Mouse (Mus musculus) right cerebral cortex, postnatal 4 days (tissue): ENCODE measurements around the gene Tshb.

ENCODE experiments used
- DNase-seq: peaks from one replicate; pipeline ENCODE4 v3.0.0-alpha.2; 2022

The Tshb gene

DNA sequence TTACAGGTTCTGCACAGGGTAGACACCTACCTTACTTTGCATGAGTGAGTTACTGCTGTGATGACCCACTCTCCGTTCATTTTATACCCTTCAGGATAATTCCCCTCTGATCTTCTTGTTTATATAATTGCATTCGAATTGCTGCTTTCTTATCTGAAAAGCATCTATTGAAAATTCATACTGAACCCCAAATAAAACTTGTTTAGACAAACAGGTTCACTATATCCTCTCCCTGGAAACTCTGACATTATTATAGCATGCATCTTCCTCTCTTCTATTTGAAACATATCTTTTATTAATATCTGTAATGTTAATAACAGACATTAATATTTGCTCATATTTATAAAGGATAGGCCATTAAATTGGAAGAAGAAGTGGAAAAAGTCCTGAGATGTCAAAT, at the start of gene Tshb:
TSS of gene Tshb (minus strand) at position 101 of the 400 bp plus-strand sequence.
- no peak for DNase-seq

DNA sequence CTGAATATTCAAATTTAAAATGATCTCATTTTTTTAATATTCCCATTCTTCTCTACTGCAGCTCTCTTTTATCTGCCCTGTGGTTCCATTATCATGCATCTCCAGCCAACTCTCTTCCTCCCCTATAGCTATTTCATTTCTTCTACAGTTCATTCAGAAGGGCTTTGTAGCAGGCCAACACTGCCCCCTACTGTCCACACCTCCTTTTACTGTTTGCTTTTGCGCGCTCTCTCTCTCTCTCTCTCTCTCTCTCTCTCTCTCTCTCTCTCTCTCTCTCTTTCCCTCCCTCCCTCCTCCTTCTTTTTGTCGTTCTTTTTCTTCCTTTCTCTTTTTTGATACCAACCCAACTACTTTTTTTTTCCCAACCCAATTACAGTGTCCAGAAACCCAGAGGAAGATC, 21.4 kb upstream of the Tshb start:
- peak; percentile 85 for DNase-seq

DNA sequence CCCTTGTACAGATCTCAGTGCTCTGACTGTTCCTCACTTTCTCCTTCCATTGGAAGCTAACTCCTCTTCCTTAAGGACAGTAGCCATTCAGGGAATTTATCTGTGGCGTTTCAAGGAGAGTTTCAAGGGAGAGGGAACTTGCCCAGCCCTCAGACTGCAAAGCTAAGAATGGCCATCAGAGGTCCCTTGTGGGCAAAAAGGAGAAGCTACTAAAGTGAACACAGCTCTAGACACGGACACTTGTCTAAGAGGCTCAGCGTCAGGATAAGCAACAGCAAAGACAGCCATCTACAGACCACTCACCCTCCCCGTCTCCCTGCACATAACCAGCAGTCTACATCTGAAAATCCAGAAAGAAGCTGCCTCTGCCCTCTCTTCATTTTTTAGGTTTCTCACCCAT, 4.9 kb upstream of the Tshb start:
- DNase-seq, result no peak

DNA sequence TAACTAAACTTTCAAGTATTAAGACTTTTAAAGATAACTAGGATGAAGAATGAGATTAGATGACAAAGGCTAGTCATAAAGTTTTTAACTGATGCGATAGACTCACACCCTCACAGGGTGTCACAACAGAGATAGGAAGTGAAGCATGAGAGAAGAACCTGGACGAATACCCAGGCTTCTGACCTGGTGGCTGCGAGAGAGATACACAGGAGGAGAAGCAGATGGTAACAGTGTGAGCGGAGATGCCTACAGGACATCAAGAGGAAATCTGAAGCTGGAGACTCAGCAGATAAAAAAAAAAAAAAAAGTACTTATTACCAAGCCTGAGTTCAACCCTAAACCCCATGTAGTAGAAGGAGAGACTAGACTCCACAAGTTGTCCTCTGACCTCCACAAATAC, 9.5 kb downstream of the Tshb start:
- no peak for DNase-seq

DNA sequence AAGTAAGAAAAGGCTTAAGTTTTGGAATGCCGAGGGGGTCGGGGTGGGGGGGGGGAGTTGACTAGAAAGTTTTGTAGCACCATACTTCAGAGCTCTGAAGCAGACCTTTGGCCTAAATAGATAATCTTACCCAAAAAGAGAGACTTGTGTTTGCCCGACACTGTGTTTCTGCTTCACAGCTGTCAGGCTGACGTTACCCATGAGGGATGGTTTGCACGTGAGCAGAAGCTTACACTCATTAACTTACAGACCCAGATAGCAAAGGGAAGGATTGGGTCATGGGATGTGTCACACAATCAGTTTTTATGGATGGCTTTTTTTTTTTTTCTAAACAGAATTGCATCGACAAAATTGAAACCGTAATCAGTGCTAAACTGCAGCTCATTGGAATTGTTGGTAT, 17.7 kb downstream of the Tshb start:
- no peak for DNase-seq

DNA sequence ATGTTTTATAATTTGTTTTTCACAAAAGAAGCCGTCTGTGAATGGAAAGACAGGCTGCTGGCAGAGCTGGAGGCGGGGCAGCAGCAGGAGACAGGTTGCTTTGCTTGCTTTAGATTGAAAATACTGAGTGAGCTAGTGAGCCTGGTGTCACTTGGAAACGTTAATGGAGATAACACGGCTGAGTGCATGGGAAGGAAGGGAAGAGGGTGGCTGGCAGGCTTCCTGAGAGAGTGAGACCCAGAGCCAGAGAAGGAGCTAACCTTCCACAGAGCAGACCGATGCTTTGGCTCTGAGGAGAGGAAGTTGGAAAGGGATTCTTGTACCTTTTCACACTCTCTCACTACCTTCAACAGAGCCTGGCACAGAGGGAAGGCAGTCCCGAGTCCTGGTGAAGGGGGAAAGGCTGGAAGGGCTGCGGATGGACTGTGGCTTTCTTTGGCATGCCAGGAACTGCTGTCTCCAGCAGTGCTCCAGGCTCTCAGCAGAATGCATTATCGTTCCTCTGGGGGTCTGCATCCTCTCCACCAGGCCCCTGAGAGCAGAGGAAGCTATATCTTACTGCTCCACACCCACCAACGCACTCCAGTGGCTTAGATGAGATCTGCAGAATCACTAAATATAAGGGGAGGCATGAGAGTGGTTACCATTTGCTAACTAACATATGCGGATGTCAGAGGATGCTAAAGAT, 18.7 kb downstream of the Tshb start:
- peak; percentile 11 for DNase-seq

DNA sequence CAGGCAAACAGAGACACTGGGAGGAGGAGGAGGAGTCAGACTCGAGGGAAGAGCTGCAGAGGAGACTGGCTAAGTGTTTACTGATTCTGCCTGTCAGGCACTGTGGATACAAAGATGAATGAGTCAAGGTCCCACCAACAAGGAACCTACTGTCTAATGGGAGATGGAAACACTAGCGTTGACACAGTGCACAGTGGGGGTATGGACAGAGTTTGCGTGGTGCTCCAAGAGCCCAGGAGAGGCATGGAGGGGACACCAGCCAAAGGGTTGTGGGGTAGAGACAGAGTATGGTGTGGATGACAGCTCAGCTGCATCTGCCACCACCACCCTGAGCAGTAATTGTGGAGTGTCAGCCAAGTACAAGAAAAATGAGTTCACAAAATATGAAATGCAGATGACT, 20.1 kb downstream of the Tshb start:
- DNase-seq, result no peak

DNA sequence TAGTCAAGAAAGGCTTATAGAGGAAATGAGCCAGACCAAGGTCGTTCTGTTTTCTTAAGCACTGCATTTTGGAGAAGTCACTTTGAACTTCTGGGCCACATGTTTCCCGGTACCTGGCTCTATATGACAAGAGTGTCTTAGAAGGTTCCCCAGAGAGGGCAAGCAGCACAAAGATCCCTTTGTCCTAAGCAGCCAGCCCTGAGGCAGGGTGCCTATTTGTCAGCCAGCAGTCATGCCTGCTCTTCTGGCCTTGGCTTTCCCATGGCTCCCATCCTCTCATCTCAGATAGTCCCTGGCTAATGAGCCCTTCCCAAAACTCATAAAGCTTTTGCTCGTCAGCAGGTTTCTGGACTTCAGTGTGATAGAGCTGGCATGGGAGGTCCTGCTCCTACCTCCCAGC, 22.3 kb downstream of the Tshb start:
- no peak for DNase-seq

DNA sequence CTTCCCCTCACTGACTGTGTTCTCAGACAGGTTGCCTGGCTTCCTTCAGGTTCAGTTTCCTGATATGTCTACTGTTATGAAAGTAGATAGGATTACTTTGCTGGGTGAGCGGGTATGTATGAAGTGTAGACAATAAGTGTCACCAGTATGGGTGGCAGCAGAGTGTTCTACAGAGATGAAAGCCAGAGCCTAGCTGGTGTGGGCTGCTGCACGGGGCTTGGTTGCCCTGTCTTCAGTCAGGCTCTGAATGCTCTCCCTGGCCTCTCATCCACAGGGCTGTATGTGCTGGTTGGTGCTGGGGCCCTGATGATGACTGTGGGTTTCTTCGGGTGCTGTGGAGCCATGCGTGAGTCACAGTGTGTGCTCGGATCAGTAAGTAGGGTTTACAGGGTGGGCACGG, 25.5 kb downstream of the Tshb start:
- no peak for DNase-seq

DNA sequence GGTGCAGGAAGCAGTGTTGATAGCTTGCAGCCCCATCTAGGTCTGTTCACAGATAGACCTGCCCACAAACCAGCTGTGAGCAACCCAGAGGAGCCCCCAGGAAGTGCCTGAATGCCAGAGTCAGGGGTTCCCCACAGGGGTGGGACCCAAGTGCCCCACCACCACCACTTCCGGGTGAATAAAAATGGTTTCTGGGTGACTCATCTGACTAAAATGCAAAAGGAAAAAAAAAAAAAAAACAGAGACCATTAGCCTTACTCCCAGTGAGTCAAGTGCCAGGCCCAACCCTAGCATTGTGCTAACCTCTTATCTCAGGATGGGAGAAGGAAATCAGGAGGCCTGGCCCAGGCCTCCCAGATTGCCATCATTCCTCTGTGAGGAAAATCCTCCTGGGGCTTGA, 26.7 kb downstream of the Tshb start:
- no peak for DNase-seq

DNA sequence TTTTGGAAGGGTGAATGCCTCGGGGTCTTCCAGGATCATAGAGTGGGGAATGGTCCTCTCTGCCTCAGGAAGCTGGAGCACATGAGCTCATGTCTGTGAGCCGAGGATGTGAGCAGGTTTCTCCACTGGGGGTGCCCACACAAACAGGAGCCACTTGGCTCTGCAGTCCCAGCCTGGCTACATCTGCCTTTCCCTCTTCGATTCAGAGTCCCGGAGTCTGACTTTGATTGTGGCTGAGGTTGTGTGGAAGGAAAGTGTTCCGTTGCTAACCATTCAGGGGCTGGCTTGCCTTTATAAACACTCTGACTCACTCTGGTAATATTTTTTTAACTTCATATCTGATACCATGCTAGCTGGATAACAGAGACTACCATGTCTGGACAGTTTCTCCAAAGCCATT, 30.1 kb downstream of the Tshb start:
- no peak for DNase-seq

DNA sequence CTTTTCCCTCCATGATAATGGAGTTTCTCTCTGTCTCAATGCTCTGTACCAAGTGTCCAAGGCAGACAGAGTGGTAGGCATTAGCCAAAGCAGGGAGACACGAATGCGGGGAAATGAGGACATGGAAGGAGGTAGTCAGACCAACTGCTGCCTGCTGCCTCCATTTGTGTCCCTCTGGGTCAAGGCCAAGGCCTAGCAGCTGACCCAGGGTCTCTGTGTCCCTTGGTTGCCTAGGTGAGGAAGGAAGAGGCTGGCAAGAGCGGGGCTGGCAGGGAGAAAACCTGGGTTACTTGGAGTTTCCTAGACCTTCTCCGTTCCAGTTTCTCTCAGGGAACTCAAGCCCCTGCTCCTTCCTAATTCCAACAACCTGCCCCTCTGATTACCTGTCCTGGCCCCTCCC, 30.5 kb downstream of the Tshb start:
- DNase-seq, result no peak

DNA sequence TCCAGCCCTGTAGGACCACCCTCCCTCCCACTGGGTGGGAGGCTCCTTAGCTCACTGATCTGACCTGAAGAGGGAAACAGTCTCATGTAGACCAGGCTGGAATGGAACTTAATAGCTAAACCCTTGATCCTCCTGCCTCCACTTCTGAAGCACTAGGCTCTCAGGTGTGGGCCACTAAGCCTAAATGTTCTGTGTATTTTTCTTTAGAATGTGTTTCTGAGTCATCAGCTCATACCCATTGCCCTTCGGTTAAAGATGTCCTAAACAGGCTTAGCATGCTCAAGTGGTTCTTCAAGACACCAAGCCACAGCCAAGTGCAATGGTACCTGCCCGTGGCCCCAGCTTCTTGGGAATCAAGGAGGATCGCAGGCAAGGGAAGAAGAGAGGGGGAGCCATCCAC, 31.0 kb downstream of the Tshb start:
- no peak for DNase-seq

DNA sequence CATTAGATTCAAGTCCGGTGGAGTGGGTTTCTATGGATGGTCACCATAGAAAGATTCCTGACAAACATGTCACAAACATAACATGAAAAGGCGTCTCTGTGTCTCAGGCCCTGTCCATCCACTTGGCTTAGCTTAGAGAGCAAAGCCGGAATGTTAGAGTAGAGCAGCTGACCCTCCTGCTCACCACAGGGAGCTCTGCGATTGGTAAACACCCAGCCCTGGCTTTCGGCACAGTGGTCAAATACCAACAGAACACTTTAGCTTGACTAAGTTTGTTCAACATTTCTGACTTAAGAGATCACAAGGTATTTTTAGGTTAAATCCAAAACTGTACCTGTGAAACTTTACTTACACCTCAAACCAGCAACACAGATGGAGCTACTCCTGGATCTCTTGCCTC, 31.4 kb downstream of the Tshb start:
- no peak for DNase-seq

DNA sequence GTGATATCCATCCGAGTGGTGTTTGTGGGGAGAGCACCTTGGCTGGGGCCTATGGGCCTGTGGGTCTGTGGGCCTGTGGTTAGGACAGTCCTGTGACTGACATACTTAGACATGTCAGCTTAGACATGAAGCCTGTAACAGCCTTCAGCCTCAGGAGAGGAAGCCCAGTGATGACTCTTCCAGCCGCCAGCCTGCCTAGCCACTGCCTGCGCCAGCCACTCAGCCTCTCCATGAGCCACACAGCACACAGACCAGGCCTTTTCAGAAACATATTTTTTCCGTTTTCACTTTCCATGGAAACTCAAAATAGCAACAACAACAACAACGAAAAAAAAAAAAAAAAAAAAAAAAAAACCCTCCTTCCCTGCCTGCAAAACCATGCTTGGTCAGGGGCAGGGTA, 33.8 kb downstream of the Tshb start:
- no peak for DNase-seq

DNA sequence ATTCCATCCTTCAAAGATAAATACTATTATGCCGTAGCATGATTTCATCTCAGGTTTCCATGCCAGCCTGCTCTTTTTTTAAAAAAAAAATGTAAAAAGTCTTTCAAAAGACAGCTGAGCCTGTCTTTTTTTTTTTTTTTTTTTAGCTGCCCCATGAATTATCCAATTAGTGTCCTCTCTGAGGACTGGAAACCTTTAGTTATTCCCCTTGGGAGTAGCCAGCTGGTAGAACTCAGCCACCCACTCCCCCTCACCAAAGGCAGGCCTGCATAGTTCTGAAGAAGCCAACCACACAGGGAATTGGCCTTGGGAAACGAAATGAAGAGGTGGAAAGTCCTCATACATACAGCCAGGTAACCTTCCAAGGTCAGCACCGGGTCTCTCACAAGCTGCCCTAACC, 34.5 kb downstream of the Tshb start:
- DNase-seq, result no peak

DNA sequence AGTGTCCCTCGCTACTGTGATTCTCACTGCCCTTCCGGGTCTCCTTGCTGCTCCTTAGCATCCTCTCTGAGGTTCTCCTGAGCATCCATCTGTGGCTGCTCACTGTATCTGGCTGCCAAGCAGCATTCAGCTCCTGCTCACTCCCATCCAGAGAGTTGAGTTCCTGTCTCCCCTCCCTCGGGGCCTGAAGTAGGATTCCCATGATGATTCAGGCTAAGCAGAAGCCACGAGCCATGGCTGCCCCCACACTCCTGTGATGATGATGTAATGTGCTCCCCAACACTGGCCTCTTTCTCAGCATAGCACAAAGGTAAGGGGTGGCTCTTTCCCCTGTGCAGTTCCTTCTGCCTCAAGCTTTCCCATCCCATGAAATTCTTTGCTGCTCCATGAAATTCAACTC, 36.3 kb downstream of the Tshb start:
- no peak for DNase-seq

DNA sequence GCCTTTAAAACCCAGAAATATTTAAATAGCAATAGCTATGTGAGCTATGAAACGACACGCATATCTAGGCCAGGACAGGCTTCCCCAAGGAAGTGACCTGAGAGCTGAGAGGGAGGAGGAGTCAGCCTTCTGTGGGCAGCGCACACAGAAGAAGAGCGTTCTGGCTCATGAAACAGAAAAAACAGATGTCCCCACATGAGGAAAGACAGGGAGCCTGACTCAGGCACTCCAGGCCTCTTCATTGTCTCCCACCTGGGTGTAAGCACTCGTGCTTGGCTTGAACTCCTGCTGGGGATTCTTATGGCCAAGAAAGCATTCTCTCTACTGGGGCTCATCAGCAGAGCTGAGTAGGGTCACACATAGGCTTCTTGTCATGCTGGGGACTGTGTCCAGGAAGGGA, 37.9 kb downstream of the Tshb start:
- DNase-seq, result no peak

DNA sequence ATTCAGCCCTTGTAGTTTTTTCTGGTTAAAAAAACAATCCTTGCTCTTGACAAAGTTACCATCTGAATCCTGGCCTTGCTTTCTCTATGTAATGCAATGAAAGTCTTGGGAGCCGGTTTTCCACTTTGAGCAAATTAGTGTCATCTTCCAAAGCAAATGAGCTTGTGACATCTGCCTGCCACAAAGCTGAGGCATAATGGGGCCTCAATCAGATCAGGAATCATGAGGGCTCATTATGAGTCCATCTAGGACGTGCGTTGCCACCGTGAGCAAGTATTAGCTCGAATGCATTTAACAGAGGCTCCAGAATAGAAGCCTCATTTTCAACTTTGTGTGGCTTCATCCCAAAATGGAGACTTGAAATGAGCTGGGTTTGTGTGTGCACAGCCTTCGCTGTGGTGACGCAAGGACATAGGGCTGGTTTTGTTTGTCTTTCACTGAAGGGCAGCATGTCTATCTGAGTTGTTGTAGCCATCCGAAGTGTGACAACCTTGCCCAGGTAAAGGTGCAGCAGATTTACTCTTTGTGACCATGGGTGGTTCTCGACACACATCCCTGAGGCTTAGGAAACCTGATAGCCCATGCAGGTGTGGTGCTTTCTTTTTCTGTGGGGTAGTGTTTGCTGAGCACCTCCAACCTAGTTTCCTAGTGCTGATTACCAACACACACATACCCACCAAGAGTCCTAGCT, 38.6 kb downstream of the Tshb start:
- DNase-seq, result no peak

DNA sequence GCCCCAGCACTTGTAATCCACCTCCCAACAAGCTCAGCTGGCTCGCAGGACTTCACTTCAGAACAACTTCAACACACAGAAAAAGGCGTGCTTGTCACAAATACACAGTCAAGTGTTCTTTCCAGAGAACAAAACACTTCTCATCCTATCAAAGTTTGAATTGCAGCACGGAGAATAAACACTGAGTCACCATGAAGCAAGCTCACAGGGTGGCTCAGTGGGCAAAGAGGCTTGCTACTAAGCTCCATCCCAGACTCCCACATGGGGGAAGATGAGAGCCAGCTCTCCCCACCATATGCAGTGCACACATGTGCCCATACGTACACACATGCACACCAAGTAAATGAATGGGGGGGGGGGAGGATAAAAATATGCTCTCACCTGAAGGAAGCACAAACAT, 39.3 kb downstream of the Tshb start:
- DNase-seq, result no peak

DNA sequence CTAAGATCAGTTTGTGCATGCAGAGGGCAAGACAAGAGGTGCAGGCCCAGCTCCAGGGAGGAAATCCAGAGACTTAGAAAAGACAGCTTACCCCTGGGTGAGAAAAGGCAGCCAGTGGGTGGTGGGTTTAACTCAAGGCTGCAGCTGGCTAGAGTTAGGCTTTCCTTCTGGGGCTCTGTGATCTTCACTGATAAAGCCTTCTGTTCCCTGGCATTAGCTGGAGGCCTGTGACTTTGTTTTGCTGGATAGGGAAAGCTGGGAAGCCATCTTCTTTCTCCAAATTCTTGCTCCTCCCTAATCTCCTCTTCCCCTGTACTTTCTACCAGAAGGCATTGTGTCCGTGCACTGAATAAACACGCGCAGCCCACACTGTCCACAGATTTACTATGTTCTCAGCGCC, 39.8 kb downstream of the Tshb start:
- DNase-seq, result no peak

DNA sequence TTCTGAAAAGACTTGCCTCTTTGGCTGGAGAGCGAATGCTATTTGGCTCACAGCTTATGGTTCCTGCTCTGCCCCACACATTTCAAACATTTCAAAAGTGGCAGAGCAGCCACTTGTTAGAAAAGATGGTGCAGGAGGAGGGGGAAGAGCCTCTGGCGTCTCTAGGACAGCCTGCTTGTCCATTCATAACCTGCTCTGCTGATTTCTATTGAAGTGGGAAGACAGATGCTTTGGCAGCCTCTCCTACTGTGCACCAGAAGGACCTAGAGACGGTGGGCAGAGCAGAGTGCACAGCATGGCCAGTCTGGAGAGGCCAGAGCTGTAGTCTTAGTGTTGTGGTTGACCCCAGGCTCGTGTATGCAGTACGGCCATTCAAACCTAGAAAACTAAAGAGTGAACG, 43.6 kb downstream of the Tshb start:
- DNase-seq, result no peak

DNA sequence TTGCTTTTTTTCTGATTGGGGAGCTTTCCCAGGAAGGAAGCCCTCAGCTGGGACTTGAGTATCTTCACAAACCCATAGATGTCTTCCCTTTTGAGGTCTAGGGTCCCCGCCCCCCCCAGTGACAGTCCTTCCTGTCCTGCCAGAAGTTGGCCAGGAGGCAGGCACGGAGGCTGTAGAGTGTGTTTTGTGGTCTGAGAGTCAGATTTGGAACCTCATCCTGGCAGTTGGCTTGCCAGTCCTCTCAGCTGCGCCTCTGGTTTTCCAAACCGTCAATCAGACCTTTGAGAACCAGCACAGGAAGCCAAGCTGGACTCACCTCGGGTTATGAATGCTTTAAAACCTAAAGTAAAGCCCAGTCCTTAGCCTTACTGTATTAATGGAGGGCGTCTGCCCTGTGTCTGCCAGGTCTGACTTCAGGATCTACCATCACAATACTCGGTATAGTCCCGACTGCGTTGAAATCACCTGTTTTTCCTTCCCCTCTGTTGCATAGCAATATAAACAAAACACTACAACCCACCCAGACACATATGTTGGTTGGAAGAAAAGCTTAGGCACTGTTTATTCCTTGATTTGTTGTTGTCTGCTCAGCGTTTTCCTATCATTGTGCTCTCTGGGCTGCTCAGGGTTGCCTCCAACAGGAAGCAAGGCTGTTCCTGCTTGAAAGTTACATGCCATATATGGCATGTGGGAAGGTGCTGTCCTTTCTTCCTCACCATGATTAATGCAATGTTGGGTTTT, 44.2 kb downstream of the Tshb start:
- DNase-seq, result no peak

DNA sequence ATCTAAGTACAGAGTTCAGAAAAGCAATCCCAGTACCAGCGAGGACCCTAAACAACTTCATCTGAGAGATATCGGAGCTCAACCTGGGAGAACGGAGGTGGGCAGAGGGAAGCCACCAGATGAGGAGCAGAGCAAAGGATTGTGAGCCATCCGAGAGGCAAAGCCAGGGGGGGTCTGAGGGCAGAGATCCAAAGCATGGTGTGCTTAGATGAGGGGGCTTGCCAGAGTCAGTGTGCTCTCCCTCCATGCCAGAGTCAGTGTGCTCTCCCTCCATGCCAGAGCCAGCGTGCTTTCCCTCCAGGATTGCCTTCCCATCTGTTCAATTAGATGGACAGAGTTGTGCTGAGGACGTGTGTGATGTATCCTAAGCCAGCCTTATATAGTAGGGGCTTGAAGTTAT, 45.4 kb downstream of the Tshb start:
- DNase-seq, result no peak
